Mouse (Mus musculus) lung, postnatal 36 days (tissue): ENCODE results near the gene Cobl.

Experiments
- DNase-seq: peaks from one replicate; pipeline ENCODE4 v3.0.0; 2022; ENCODE audit warnings: mixed read lengths

Gene Cobl

DNA sequence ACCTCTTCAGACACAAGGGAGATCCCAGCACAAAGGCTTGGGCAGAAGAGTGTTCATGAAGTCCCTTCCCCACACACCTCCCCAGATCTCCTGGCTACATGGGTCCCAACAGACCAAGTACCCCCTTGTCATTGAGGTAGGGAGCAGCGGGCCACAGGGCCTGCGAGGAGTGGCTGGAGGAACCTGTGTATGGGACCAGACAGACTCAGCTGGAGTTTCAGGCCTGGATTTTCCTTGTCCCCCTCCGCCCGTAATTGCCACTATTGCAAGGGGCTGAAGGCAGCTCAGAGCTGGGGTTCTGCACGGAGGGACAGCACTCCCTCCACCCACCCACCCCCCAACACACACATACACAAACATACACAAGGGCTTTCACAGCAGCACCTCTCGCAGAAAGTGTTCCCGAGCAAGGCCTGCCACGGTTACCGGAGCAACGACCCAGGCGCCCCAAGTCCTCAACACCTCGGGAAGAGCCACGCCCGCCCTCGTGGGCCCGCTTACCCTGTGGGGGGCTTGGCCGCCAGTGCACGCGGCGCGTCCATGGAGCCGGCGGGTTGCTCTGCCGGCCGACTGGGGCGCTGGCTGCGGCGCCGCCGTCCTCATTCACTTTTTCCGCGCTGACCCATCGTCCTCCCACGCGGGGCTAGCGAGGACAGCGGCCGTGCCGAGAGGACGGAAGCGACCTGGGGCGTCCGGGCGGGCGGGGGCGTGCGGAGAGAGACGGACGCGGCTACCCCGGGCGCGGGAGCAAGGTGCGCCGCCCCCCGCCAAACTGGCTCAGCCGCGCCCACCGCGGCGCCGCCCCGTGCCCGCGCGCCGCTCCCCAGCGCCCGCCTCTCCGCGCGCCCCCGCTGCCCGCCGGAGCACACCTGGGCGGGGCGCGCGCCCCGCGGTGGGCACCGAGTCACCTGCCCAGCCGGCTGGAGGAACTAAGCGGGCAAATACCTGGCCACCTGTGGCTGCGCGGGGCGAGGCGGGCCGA is at the start of gene Cobl:
Gene Cobl (minus strand): TSS at position 780 of the 982 bp plus-strand sequence.
- peak; percentile 57 for DNase-seq

- no peak for DNase-seq
Measured at GRCm38 (mm10) chr11:12513796-12514195, 49.0 kb upstream of the Cobl start.

DNA sequence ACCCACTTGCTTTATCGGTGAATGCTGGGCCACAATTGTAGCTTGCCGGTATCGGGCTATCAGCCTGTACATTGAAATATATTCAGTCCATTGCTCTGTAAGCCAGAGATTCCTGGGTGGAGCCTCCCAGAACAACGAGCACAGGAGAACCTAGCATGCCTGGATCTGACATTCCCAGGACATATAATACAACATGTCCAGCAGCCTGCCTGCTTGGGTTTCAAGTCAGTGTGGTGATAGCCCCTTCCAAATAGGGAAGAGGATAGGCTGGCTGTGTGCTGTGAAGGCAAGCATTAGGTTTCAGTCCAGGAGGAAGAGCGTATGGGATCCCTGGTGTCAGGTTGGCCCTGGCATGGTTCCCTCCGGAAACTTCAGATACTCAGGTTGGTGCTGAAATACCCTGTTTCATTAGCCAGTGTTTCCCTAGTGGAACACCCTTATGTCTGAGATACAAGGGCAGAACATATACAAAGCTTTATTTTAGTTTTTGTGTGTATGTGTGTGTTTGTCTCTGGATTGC is 41.7 kb upstream of the Cobl start:
- no peak for DNase-seq

- no peak for DNase-seq
Measured at GRCm38 (mm10) chr11:12503756-12504155, 39.0 kb upstream of the Cobl start.

GRCm38 (mm10) chr11:12501721-12502120 is 37.0 kb upstream of the Cobl start:
- no peak for DNase-seq

DNA sequence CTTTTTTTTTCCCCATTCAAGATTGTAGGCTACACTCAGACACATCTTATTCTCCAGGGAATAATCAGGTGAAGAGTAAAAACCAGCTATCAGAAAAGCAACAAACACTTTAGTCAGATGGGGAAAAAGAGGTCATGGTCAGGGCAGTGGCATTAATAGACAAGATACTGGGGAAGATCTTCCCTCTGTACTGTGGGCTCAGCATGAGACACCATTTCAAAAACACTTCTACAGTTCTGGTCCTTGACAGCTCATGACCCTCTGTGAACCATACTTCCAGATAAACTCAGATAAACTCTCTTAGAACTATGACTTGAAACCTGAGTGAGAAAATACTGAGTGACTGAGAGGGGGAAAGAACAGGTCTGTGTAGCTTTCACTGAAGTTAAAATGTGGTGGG is 29.0 kb upstream of the Cobl start:
- no peak for DNase-seq

DNA sequence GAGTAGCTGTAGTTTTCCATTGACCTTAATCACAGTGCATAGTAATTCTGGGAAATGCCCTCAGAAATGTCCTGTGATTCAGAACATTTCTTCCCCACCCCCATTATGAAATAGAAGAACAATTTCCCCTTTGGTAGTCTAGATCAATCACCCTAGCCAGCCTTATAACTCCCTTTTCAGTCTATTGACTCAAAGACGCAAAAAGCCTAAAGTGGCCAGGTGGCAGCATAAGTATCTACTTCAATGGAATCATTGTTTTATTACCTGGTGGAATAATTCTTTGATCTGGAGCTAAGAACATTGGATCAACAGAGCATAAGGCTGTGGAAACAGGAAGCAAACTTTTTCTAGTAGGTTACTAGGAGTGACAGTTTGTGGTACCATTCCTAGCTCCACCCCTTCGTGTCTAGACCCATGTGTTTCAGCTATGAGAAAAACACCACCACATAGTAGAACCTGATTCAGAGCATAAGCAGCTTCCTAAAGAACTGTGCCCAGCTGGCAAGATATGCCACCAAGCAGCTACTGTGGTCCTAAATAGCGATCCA is 15.2 kb upstream of the Cobl start:
- peak; percentile 49 for DNase-seq

- no peak for DNase-seq
Measured at GRCm38 (mm10) chr11:12474299-12474935, 9.7 kb upstream of the Cobl start.

DNA sequence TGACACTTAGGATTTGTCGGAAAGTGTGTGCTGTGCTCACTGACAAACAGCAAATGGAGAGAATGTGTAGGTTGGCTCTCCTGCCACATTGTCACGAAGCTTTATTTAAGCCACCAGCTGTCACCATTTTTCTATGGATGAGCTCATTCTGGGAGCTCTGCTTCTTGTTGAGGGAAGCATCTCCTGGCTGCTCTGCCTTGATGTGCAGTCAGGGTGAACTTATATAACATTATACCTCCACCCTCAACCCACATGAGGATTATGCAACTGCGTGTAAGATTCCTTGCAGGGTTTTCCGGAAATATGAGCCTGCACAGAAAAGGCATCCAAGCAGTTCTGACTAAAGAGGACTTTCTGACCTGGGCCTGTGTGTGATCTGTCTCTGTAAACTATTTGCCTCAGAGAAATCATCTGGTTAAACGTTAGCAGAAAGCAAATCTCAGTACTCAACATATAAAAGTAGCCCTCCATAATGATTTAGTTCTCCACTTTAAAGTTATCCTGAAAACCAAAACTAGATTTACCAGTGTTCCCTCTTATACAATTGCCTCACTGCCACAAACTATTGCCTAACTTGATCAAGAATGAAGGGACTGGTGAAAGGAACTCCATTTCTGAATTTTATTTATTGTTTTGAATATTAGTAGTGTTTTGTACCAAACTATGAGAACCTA is 9.0 kb upstream of the Cobl start:
- DNase-seq, result peak; percentile 46

DNA sequence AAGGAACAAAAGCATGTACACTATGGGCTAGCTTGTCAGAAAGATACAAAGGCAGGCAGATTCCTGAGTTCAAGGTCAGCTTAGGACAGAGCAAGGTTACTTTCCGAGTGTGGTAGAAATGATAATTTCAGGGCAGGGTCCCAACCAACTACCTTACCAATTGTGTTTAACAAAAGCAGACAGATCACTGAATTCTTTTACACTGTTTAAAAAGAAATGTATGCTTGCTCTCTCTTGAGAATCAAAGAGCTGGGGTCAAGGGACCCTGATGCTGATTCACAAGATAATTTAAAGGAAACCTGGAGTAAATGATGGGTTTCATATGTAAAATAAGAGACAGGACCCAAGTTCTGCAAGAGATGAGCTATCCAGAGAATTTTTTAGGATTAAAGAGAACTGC is 4.9 kb upstream of the Cobl start:
- no peak for DNase-seq

- DNase-seq, result no peak
Measured at GRCm38 (mm10) chr11:12468661-12469060, 3.9 kb upstream of the Cobl start.

DNA sequence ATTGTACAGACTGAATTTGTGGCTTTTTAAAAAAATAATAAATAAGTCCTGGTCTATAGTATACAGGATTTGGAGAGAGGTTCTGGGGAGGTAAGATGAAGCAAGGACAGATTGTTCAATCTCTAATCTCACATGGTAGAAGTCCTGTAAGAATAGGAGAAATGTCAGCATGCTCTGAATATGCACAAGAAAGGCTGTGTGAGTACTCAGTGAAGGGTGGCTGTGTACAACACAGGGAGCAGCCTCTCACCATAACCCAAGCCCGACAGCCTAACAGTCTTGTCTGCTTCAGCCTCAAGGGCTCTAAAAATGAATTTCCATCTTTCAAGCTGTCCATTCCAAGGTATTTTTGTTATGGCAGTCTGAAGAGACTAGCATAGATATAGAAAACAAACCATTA is 3.1 kb upstream of the Cobl start:
- no peak for DNase-seq

DNA sequence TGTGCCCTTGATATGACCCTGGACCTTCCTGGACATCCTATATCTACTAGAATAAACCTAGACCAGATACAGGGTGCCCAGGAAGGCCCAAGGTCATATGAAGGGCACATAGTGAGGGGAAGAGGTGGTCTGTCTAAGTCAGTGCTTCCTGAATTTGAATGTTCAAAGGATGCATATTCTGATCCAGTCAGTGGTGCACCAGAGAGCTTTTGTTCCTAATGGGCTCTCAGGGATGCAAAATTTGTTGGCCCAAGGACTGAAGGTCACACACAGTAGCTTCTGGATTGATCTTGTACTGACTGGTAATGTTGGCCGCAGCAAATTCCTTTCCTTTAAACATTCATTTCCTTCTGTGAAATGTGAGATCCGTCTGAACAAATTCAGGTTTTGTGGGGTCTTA is 2.5 kb upstream of the Cobl start:
- no peak for DNase-seq

GRCm38 (mm10) chr11:12466606-12467005 is 1.8 kb upstream of the Cobl start:
- no peak for DNase-seq

DNA sequence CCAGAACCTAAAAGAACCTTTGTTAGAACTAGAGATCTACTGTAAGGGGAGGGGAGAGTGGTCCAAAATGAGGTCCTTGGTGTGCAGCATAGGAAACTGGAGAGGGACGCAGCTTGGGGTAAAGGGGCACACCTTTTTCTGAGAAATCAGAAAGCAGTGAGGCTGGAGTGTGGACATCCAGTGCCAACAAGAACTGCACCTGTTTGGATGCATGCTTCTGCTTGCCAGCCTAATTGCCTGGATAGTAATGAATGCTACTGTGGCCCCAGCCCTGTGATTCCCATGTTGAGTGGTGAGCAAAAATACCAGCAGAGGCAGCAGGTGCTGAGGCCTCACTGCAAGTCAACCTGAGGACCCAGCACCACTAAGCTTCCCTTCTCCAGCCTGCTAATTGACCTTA is 469 bp upstream of the Cobl start:
- no peak for DNase-seq

DNA sequence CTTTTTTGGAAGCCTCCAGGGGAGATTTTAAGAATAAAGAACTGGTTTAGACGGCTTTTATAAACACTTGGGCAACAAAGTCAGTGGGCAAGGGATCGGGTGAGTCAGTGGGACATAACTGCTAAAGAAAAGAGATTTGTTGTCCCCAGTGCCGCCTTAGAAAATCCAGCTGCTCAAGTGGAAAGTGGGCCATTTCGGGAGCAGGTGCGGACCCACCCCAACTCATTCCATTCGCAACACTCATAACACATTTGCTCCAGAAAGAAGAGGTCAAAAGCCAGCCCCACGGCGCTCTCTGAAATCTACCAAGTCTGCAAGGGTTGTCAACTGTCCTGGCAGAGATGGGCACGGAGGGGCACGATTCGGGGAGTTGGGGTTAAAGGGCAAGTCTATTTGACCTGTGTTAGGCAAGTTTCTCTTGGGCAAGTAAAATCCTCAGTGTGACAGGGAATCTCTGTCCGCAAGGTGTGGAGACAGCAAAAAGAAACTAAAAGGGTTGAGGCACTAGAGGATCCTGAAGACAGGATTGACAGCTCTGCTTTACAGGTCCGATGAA is 1.1 kb downstream of the Cobl start:
- peak; percentile 7 for DNase-seq

- DNase-seq, result no peak
Measured at GRCm38 (mm10) chr11:12459781-12460581, 4.8 kb downstream of the Cobl start.

GRCm38 (mm10) chr11:12458814-12459213 is 5.9 kb downstream of the Cobl start:
- DNase-seq, result no peak

DNA sequence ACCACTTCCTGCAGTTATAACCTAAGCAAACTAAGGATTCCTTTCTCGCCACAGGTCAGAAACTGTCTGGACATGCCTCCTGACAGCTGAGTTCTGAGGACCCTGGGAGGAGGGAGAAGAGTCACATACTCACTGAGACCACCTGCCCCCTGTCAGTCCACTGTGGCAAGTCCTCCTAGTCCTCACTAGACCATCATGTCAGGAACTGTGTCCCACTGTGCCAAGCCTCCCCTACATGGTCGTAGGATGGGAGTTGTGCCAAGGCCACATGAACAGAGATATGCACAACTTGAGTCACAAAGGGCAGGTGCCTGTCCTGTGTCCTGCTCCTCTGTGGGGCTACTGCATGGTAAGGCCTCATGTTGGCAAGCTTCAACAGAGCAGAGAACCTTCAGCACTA is 6.4 kb downstream of the Cobl start:
- no peak for DNase-seq

DNA sequence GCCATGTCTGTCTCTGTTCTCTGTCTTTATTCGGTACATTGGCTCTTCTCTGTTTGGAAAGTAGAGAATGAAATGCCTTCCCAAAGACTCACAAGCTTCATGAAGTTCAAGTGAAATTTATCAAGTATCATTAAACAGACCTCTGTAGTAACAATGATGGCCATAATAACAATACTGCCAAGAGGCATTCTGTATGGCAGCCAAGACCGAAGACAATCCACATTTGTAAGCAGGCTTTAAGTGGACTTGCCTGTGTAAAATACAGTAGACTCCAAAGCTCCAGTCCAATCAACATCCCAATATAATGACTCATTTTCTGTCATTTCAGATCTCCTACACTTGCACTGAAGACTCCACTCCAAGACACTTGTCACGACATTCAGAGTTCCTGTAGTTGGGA is 16.7 kb downstream of the Cobl start:
- DNase-seq, result no peak

GRCm38 (mm10) chr11:12445222-12445621 is 19.5 kb downstream of the Cobl start:
- DNase-seq, result no peak

GRCm38 (mm10) chr11:12444215-12444614 is 20.5 kb downstream of the Cobl start:
- no peak for DNase-seq
